Mouse (Mus musculus) heart, embryonic 11.5 days (tissue): ENCODE results near the gene Fam129b. TPM values are rescaled to one million over a fixed set of nuclear protein-coding genes. Genes with fewer than 3 reads are reported as not detected.

Experiments
- ATAC-seq: fragments of 200-750 bp; cut with Nextera tagmentation; replicated peaks from 2 replicates; pipeline ENCODE4 v1.8.0; 2017; ENCODE audit warnings: moderate library complexity; ENCODE audit not compliant: insufficient number of reproducible peaks, low FRiP score, low TSS enrichment
- H3K27ac ChIP-seq: fragments of 300-500 bp; sonication (generic); 2 replicates; pipeline ENCODE4 v1.5.1; 2014; ENCODE audit warnings: mild to moderate bottlenecking, low read depth, low read length
- H3K27me3 ChIP-seq: fragments of 300-500 bp; sonication (generic); 2 replicates; pipeline ENCODE4 v1.6.1; 2014; ENCODE audit warnings: mild to moderate bottlenecking, low read length, mixed read lengths; ENCODE audit not compliant: control insufficient read depth, insufficient read depth
- H3K36me3 ChIP-seq: fragments of 300-500 bp; sonication (generic); 2 replicates; pipeline ENCODE4 v1.6.1; 2014; ENCODE audit warnings: mild to moderate bottlenecking, low read length, moderate library complexity, mixed read lengths; ENCODE audit not compliant: control insufficient read depth, insufficient read depth
- H3K4me1 ChIP-seq: fragments of 300-500 bp; sonication (generic); 2 replicates; pipeline ENCODE4 v1.6.1; 2014; ENCODE audit warnings: low read length; ENCODE audit not compliant: control insufficient read depth, insufficient read depth
- H3K4me2 ChIP-seq: fragments of 300-500 bp; sonication (generic); 2 replicates; pipeline ENCODE4 v1.6.1; 2014; ENCODE audit warnings: mild to moderate bottlenecking, moderate library complexity
- H3K4me3 ChIP-seq: fragments of 300-500 bp; sonication (generic); 2 replicates; pipeline ENCODE4 v1.5.1; 2014; ENCODE audit warnings: low read depth, low read length
- H3K9ac ChIP-seq: fragments of 300-500 bp; sonication (generic); 2 replicates; pipeline ENCODE4 v1.6.1; 2014; ENCODE audit warnings: mild to moderate bottlenecking, low read depth, low read length, moderate library complexity
- H3K9me3 ChIP-seq: fragments of 300-500 bp; sonication (generic); replicated peaks from 2 replicates; pipeline ENCODE4 v1.6.1; 2016; ENCODE audit warnings: low read length; ENCODE audit not compliant: control insufficient read depth
- WGBS: fragments of 180-500 bp; shearing (Covaris S2); extraction: QIAGEN DNeasy Blood & Tissue Kit; methylation state at CpG from one replicate; pipeline ENCODE4 v1.1.7; 2014; ENCODE audit not compliant: insufficient replicate concordance; 5-methylcytosine and 5-hydroxymethylcytosine counted together
- polyA plus RNA-seq: library from polyadenylated mRNA; unstranded; fragments of >200 nt; fragmentation: Nextera tagmentation; extraction: Ambion mirVana; gene quantifications from 2 replicates; pipeline ENCODE4 v1.2.1, GENCODE M21; 2014

Gene Fam129b
- polyA plus RNA-seq, 1 experiment from 2014 or later = 21.5 TPM

GRCm38 (mm10) chr2:32947454-32947853 lies 71.5 kb downstream of the Fam129b start:
- Histone ChIP-seq H3K4me1 (no peaks in the 10 kb centered on the region), H3K27me3 (no peaks in the 10 kb centered on the region), H3K4me3 (no peak overlapping the region), H3K9me3 (no peaks in the 10 kb centered on the region), H3K9ac (no peak overlapping the region), H3K27ac (no peak overlapping the region), H3K4me2 (no peak overlapping the region), H3K36me3 (peaks cover 13% of the 10 kb centered on the region)
- 86% methylated on average over 11 of the region's 11 CpGs for WGBS
- no peak for ATAC-seq

GRCm38 (mm10) chr2:32954581-32954980 lies 78.7 kb downstream of the Fam129b start:
- Histone ChIP-seq H3K36me3 (peaks cover 15% of the 10 kb centered on the region), H3K9ac (no peak overlapping the region), H3K27me3 (no peaks in the 10 kb centered on the region), H3K9me3 (peaks cover 4% of the 10 kb centered on the region; the same call in 1 of the 2 replicates), H3K4me2 (no peak overlapping the region), H3K27ac (no peak overlapping the region), H3K4me1 (no peaks in the 10 kb centered on the region), H3K4me3 (no peak overlapping the region)
- no peak for ATAC-seq
- WGBS = 84% methylated on average over 2 of the region's 2 CpGs

- H3K27me3 ChIP-seq = no peaks in the 10 kb centered on the region
- no peak overlapping the region for H3K9ac ChIP-seq
- H3K4me3 ChIP-seq = no peak overlapping the region
- H3K9me3 ChIP-seq = peaks cover 4% of the 10 kb centered on the region; the same call in 1 of the 2 replicates
- H3K36me3 ChIP-seq = peaks cover 15% of the 10 kb centered on the region
- no peak overlapping the region for H3K27ac ChIP-seq
- ATAC-seq = no peak
- WGBS = 60% methylated on average over 8 of the region's 8 CpGs
- H3K4me2 ChIP-seq = no peak overlapping the region
- H3K4me1 ChIP-seq = peaks cover 4% of the 10 kb centered on the region
Observed at GRCm38 (mm10) chr2:32957344-32957743, 81.4 kb downstream of the Fam129b start.

- Histone ChIP-seq H3K9me3 (no peaks in the 10 kb centered on the region), H3K4me2 (no peak overlapping the region; the same call in 1 of the 2 replicates), H3K27ac (no peak overlapping the region), H3K4me3 (no peak overlapping the region), H3K27me3 (no peaks in the 10 kb centered on the region), H3K36me3 (peaks cover 16% of the 10 kb centered on the region), H3K4me1 (peaks cover 19% of the 10 kb centered on the region), H3K9ac (peak overlapping the region; percentile 90)
- 89% methylated on average over 4 of the region's 4 CpGs for WGBS
- no peak for ATAC-seq
Observed at GRCm38 (mm10) chr2:32960273-32960672, 84.4 kb downstream of the Fam129b start.

GRCm38 (mm10) chr2:32961192-32961995 lies 85.5 kb downstream of the Fam129b start, which contains the start of the genes Rpl12 and Lrsam1:
TSS of gene Rpl12 (plus strand) at chr2:32961559.
TSS of gene Lrsam1 (minus strand) at chr2:32961614.
- H3K4me3 ChIP-seq = peak within 1 kb of the TSS; percentile 92
- peaks cover 15% of the 10 kb centered on the region; the same call in 1 of the 2 replicates for H3K36me3 ChIP-seq
- peak within 1 kb of the TSS; percentile 90 for H3K9ac ChIP-seq
- no peaks in the 10 kb centered on the region for H3K9me3 ChIP-seq
- no peaks in the 10 kb centered on the region for H3K27me3 ChIP-seq
- WGBS = 3% methylated on average over 55 of the region's 55 CpGs
- ATAC-seq = peak; percentile 87
- H3K4me1 ChIP-seq = peaks cover 19% of the 10 kb centered on the region
- H3K27ac ChIP-seq = peak within 1 kb of the TSS; percentile 88
- H3K4me2 ChIP-seq = peak within 1 kb of the TSS; percentile 93

- Histone ChIP-seq H3K4me1 (peaks cover 19% of the 10 kb centered on the region), H3K27me3 (no peaks in the 10 kb centered on the region), H3K4me2 (peak overlapping the region; percentile 93), H3K36me3 (peaks cover 15% of the 10 kb centered on the region; the same call in 1 of the 2 replicates), H3K4me3 (peak overlapping the region; percentile 92), H3K9me3 (no peaks in the 10 kb centered on the region), H3K27ac (peak overlapping the region; percentile 88), H3K9ac (peak overlapping the region; percentile 90)
- WGBS = under 1% methylated on average over 33 of the region's 33 CpGs
- no peak for ATAC-seq
Observed at GRCm38 (mm10) chr2:32962062-32962874, 86.4 kb downstream of the Fam129b start.

GRCm38 (mm10) chr2:32962875-32963220 lies 86.9 kb downstream of the Fam129b start:
- Histone ChIP-seq H3K4me1 (peaks cover 23% of the 10 kb centered on the region), H3K4me3 (peak overlapping the region; percentile 92)
- 6% methylated on average over 9 of the region's 9 CpGs for WGBS

GRCm38 (mm10) chr2:32963544-32963943 lies 87.6 kb downstream of the Fam129b start:
- no peaks in the 10 kb centered on the region for H3K27me3 ChIP-seq
- peak overlapping the region; percentile 90 for H3K9ac ChIP-seq
- H3K27ac ChIP-seq = peak overlapping the region; percentile 88; the same call in 1 of the 2 replicates

More at GRCm38 (mm10) chr2:32962875-32963220, 86.9 kb downstream of the Fam129b start:
- Histone ChIP-seq H3K4me2 (peak overlapping the region; percentile 93), H3K27me3 (no peaks in the 10 kb centered on the region), H3K9ac (peak overlapping the region; percentile 90), H3K36me3 (peaks cover 15% of the 10 kb centered on the region; the same call in 1 of the 2 replicates), H3K9me3 (no peaks in the 10 kb centered on the region), H3K27ac (peak overlapping the region; percentile 88)
- ATAC-seq = no peak

More at GRCm38 (mm10) chr2:32963544-32963943, 87.6 kb downstream of the Fam129b start:
- Histone ChIP-seq H3K4me1 (peaks cover 27% of the 10 kb centered on the region), H3K4me2 (peak overlapping the region; percentile 93), H3K36me3 (peaks cover 15% of the 10 kb centered on the region; the same call in 1 of the 2 replicates), H3K4me3 (peak overlapping the region; percentile 92), H3K9me3 (no peaks in the 10 kb centered on the region)
- 62% methylated on average over 4 of the region's 4 CpGs for WGBS
- no peak for ATAC-seq
